In the genomic region with DNA sequence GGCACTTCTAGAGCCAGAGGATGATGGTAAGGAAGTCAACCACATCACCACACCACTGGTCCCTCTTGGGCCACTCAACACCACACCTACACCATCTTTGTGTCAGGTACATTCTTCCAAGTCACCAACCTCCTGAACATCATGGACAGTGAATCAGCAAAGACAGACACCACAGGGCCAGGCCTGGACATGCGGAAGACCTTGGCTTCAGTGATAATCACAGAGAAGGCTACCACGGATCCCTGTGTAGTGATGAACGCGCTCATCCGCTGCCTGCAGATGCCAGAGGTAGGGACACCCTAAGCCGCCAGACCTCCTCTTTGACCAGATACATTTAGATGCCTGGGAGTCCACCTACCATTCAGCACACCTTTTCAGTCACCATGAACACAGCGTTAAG, we compare ENCODE assay signal across 9 mouse cellular contexts. TPM values are rescaled to one million over a fixed set of nuclear protein-coding genes. Genes with fewer than 3 reads are reported as not detected.
A peak's percentile ranks its signal among the peaks of the same experiment; 100 is the strongest.
DNase-seq lines count a peak whose midpoint lies in the region.
"Had no signal": no experiment of that assay in that cellular context is flagged by ENCODE, and none has a peak within 500 bp of the region (broad histone marks: within the 10 kb centered on the region; RNA-seq: fewer than 3 reads in every experiment).

No protein-coding gene starts in this region.

- peak; percentile 5 to 8 for DNase-seq in kidney, postnatal 4 days
- no peak for DNase-seq in kidney, postnatal 14 days
- DNase-seq in spleen, adult 18-20 months = peak; percentile 10 to 16
- no peak for DNase-seq in spleen, adult 12 weeks (ENCODE audit: low spot score)
- DNase-seq in heart, postnatal 14 days = peak; percentile 6 to 18
- peak; percentile 23 for DNase-seq in urinary bladder, postnatal 10 days (ENCODE audit: low spot score)
- no peak for DNase-seq in frontal cortex, postnatal 36 days (ENCODE audit: low spot score in 2 of 2)

- intact Hi-C loops in heart, postnatal 14 days (cut with DNase I) = no loop called here

RNA-seq across cellular contexts. Expression of a gene that starts 1.3 kb away (rescaled TPM):
- total RNA-seq in heart, postnatal 14 days (2021) = under 1 TPM; 0.07 to 0.15 TPM

RNA-seq across cellular contexts. Expression of a gene that starts 16.4 kb away (rescaled TPM):
- total RNA-seq in heart, postnatal 14 days (2021) = not detected
- total RNA-seq: layer of hippocampus, adult 8-10 months had no signal

RNA-seq across cellular contexts. Expression of a gene that starts 22.5 kb away (rescaled TPM):
- under 1 TPM; 0.45 to 0.56 TPM for total RNA-seq in heart, postnatal 14 days (2021)
- total RNA-seq: neutrophil, adult 5-6 weeks had no signal

RNA-seq across cellular contexts. Expression of a gene that starts 27.7 kb away (rescaled TPM):
- not detected for total RNA-seq in heart, postnatal 14 days (2021)

RNA-seq across cellular contexts. Expression of a gene that starts 49.3 kb away (rescaled TPM):
- 10 to 100 TPM; 25.4 to 32.1 TPM for total RNA-seq in heart, postnatal 14 days (2021)

Comparison
In these comparisons a context has a peak if more than half of its experiments do, and no peak if none do; other contexts are left out.
1. DNase-seq: peak in kidney, postnatal 4 days (2 of 2), spleen, adult 18-20 months (2 of 2), heart, postnatal 14 days (2 of 2) and urinary bladder, postnatal 10 days (single experiment); none in kidney, postnatal 14 days (single experiment), spleen, adult 12 weeks (single experiment) and frontal cortex, postnatal 36 days (0 of 2).